Mouse (Mus musculus): ENCODE measurements at regions not wholly inside any gene's neighbourhood (a gene's known extent, or its start where the extent isn't known, plus 50 kb on each side); places are given as distances from the start of the nearest gene placed in this dataset.

DNA sequence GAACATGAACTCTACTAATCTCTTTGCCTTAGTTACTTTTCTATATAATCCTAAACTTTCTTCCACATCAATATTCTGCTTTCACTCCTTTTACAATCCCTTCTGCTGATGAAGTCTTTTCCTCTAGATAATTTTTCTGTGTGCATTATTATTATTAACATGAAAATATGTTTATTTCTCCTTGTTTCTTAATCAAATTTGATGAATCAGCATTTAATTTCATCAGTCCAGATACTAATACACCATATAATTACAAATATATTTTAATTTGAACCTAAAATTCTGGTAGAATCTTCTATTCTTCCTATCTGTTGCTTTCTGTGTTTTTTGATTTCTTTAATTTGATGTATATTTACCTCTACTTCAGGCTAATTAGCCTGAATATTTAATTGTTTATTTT lies 365.5 kb downstream of the Dcdc2c start:
- TF ChIP-seq POLR2A (IDR thresholded peaks at IDR 0.05; ENCODE audit: control insufficient read depth, low read depth, low read length) (no peak), CTCF (IDR thresholded peaks at IDR 0.05; ENCODE audit: control insufficient read depth, insufficient read depth, insufficient replicate concordance, low read depth, low read length) (no peak)

Data from testis, adult 2 months (tissue).